10 mouse cellular contexts compared by ENCODE assay signal in genomic region chr2:33544781-33545566, GRCm38 (mm10).
DNase-seq lines count a peak whose midpoint lies in the region; ATAC-seq lines count a peak whose summit lies in the region.
"Had no signal": no experiment of that assay in that cellular context is flagged by ENCODE, and none has a peak within 500 bp of the region (broad histone marks: within the 10 kb centered on the region; RNA-seq: fewer than 3 reads in every experiment).

No protein-coding gene starts in this region.

- intact Hi-C loops in heart, postnatal 10 days (cut with DNase I) = loop anchor here (5.0 kb wide), 1 partner anchor 58 kb away; no protein-coding TSS in a partner anchor
- intact Hi-C loops in gastrocnemius, postnatal 36 days (cut with DNase I) = loop anchor here (5.0 kb wide), 1 partner anchor 58 kb away; no protein-coding TSS in a partner anchor

- peak overlapping the region; percentile 89 for H3K4me2 ChIP-seq in heart, embryonic 13.5 days
- peak overlapping the region; percentile 70 for H3K4me2 ChIP-seq in midbrain, embryonic 14.5 days (ENCODE audit: low read length)

- peaks cover 86% of the 10 kb centered on the region for H3K27me3 ChIP-seq in heart, embryonic 13.5 days (replicated peaks)
- H3K27me3 ChIP-seq in hindbrain, embryonic 10.5 days (ENCODE audit: insufficient read depth, poor library complexity, severe bottlenecking) = peaks cover 68% of the 10 kb centered on the region
- peaks cover 4% of the 10 kb centered on the region; the same call in 1 of the 2 replicates for H3K27me3 ChIP-seq in midbrain, embryonic 14.5 days (ENCODE audit: control insufficient read depth, insufficient read depth, low read length)
- H3K27me3 ChIP-seq: Patski had no signal

- H3K9me3 ChIP-seq in heart, embryonic 13.5 days = no peaks in the 10 kb centered on the region
- H3K9me3 ChIP-seq in hindbrain, embryonic 10.5 days = no peaks in the 10 kb centered on the region
- no peaks in the 10 kb centered on the region for H3K9me3 ChIP-seq in midbrain, embryonic 14.5 days (ENCODE audit: control insufficient read depth, low read length)

- no peak for ATAC-seq in heart, embryonic 13.5 days (ENCODE audit: extremely low read depth, insufficient number of reproducible peaks, low FRiP score, low TSS enrichment)
- no peak for ATAC-seq in midbrain, embryonic 14.5 days (ENCODE audit: low FRiP score, low TSS enrichment)
- ATAC-seq: Patski had no signal

- peaks cover 28% of the 10 kb centered on the region for H3K4me1 ChIP-seq in heart, embryonic 13.5 days
- H3K4me1 ChIP-seq in brown adipose tissue, adult 24 weeks (ENCODE audit: control insufficient read depth, insufficient read depth, insufficient read length, low read length) = no peaks in the 10 kb centered on the region
- peaks cover 35% of the 10 kb centered on the region for H3K4me1 ChIP-seq in hindbrain, embryonic 10.5 days (replicated peaks)
- H3K4me1 ChIP-seq in midbrain, embryonic 14.5 days (ENCODE audit: control insufficient read depth, insufficient read depth, low read length) = peaks cover 29% of the 10 kb centered on the region

- no peaks in the 10 kb centered on the region for H3K36me3 ChIP-seq in heart, embryonic 13.5 days
- H3K36me3 ChIP-seq in hindbrain, embryonic 10.5 days = no peaks in the 10 kb centered on the region
- no peaks in the 10 kb centered on the region for H3K36me3 ChIP-seq in midbrain, embryonic 14.5 days (ENCODE audit: control insufficient read depth, insufficient read depth, low read length)

- no peak for DNase-seq in heart, postnatal 10 days
- peak; percentile 19 for DNase-seq in hindbrain, embryonic 10.5 days (ENCODE audit: low spot score)
- DNase-seq in midbrain, embryonic 14.5 days = peak; percentile 43
- DNase-seq in gastrocnemius, postnatal 36 days = no peak
- DNase-seq in urinary bladder, postnatal 14 days (ENCODE audit: low spot score) = no peak
- DNase-seq in layer of hippocampus, adult 11-12 months (ENCODE audit: low spot score) = no peak
- DNase-seq: gastrocnemius, postnatal 14 days had no signal

- no peak overlapping the region for H3K27ac ChIP-seq in heart, embryonic 13.5 days (replicated peaks)
- no peak overlapping the region for H3K27ac ChIP-seq in brown adipose tissue, adult 24 weeks (replicated peaks; ENCODE audit: low read depth, low read length)
- H3K27ac ChIP-seq in hindbrain, embryonic 10.5 days = peak overlapping the region; percentile 77; the same call in 1 of the 2 replicates
- peak overlapping the region; percentile 92 for H3K27ac ChIP-seq in midbrain, embryonic 14.5 days (replicated peaks; ENCODE audit: low read depth, low read length)

- 18% methylated on average over 16 of the region's 16 CpGs for WGBS in heart, embryonic 13.5 days
- 19% methylated on average over 16 of the region's 16 CpGs for WGBS in hindbrain, embryonic 10.5 days
- 23% methylated on average over 16 of the region's 16 CpGs for WGBS in midbrain, embryonic 14.5 days

- peak overlapping the region; percentile 58 for H3K4me3 ChIP-seq in heart, embryonic 13.5 days
- H3K4me3 ChIP-seq in brown adipose tissue, adult 24 weeks (ENCODE audit: insufficient read depth, low read depth, low read length) = peak overlapping the region; percentile 40
- peak overlapping the region; percentile 63 for H3K4me3 ChIP-seq in hindbrain, embryonic 10.5 days
- peak overlapping the region; percentile 48 for H3K4me3 ChIP-seq in midbrain, embryonic 14.5 days (replicated peaks; ENCODE audit: low read depth, low read length)

- H3K9ac ChIP-seq in heart, embryonic 13.5 days = peak overlapping the region; percentile 73; the same call in 1 of the 2 replicates
- H3K9ac ChIP-seq in midbrain, embryonic 14.5 days (replicated peaks; ENCODE audit: low read length) = peak overlapping the region; percentile 67

Comparison
In these comparisons a context has a peak if more than half of its experiments do, and no peak if none do; other contexts are left out.
1. H3K27ac ChIP-seq: peak in hindbrain, embryonic 10.5 days (single experiment) and midbrain, embryonic 14.5 days (single experiment); none in heart, embryonic 13.5 days (single experiment) and brown adipose tissue, adult 24 weeks (single experiment).
2. DNase-seq: peak in hindbrain, embryonic 10.5 days (single experiment) and midbrain, embryonic 14.5 days (single experiment); none in heart, postnatal 10 days (0 of 2), gastrocnemius, postnatal 36 days (0 of 2), urinary bladder, postnatal 14 days (single experiment) and layer of hippocampus, adult 11-12 months (single experiment).
3. Peak in every context shown above with its lines, with median percentiles within 50 percentile points of each other: H3K4me3 ChIP-seq.